Mouse (Mus musculus): Measurements from ENCODE around the gene Lpar1.

DNA sequence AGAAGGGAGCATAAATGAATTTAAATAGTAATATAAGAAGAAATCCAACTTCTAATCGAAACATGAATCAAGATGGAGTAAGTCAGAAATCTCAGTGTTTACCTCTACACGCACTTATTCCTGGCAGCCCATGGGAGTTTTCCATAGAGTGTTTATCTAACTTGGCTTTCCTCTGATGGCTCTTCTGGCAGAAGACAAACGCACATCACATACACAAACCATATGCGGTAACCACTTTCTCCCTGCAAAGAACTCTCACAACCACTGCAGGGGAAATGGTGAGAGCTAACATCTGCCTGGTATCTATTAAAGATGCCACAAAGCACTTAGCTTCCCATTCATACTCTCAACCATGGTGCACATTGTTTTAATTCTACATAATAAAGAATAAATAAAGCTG, 56.4 kb downstream of the Lpar1 start:
- no peak for TF ChIP-seq CTCF (IDR thresholded peaks at IDR 0.05; ENCODE audit: low read depth, low read length)
- no peak for TF ChIP-seq GATA1 (IDR thresholded peaks at IDR 0.05; ENCODE audit: borderline replicate concordance, low read length)
- no peak for TF ChIP-seq TAL1 (conservative IDR thresholded peaks at IDR 0.05; ENCODE audit: low read depth, low read length)
- no peak for TF ChIP-seq POLR2AphosphoS5 (IDR thresholded peaks at IDR 0.05; ENCODE audit: insufficient replicate concordance, low read depth, low read length)

Measured in G1E (cell line).